Comparison of ENCODE assay signal across 8 mouse cellular contexts in the genomic region with DNA sequence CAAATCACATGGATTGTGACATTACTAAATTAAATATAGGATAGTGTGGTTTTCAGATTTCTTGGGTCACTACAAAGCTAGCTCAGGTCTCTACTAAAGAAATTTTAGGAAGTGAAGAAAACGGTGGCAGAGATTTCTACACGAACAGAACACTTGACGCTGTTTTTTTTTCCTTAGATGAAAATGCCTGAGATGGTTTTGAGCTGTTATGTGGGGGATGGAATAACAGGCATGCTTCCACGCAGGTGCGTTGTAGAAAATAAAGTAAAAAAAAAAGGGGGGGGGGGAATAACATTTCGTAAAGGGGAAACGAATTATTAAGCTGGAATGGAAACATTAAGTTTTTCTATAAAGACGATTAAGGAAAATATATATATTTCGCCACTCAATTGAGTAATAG. TPM values are rescaled to one million over a fixed set of nuclear protein-coding genes. Genes with fewer than 3 reads are reported as not detected.
DNase-seq lines count a peak whose midpoint lies in the region; ATAC-seq and TF ChIP-seq lines count a peak whose summit lies in the region.

No protein-coding gene starts in this region.

- H3K4me2 ChIP-seq in lung, embryonic 14.5 days: peak overlapping the region; percentile 82
- H3K4me2 ChIP-seq in limb, embryonic 11.5 days (ENCODE audit: low read depth, severe bottlenecking): peak overlapping the region; percentile 81
- H3K4me2 ChIP-seq in neural tube, embryonic 13.5 days: peak overlapping the region; percentile 80

- ATAC-seq in lung, embryonic 14.5 days (ENCODE audit: insufficient read depth): no peak
- ATAC-seq in limb, embryonic 11.5 days (ENCODE audit: insufficient number of reproducible peaks, low FRiP score, low TSS enrichment, low read depth): no peak
- ATAC-seq in neural tube, embryonic 13.5 days (ENCODE audit: low read depth): no peak

- WGBS in lung, embryonic 14.5 days: 19% methylated on average over 9 of the region's 9 CpGs
- WGBS in limb, embryonic 11.5 days: 31% methylated on average over 9 of the region's 9 CpGs
- WGBS in neural tube, embryonic 13.5 days: 35% methylated on average over 9 of the region's 9 CpGs

- peak overlapping the region; percentile 91 for H3K4me3 ChIP-seq in lung, embryonic 14.5 days (ENCODE audit: low read depth, low read length)
- peak overlapping the region; percentile 75 for H3K4me3 ChIP-seq in embryonic fibroblast, embryonic 13.5 days (ENCODE audit: insufficient read depth, low read length)
- H3K4me3 ChIP-seq in limb, embryonic 11.5 days (ENCODE audit: low read depth, low read length): peak overlapping the region; percentile 96
- peak overlapping the region; percentile 95 for H3K4me3 ChIP-seq in neural tube, embryonic 13.5 days

- H3K4me1 ChIP-seq in lung, embryonic 14.5 days (ENCODE audit: insufficient read depth): peaks cover 4% of the 10 kb centered on the region
- H3K4me1 ChIP-seq in embryonic fibroblast, embryonic 13.5 days (ENCODE audit: control insufficient read depth, insufficient read depth, low read length): peaks cover 6% of the 10 kb centered on the region; the same call in 1 of the 2 replicates
- peaks cover 4% of the 10 kb centered on the region; the same call in 1 of the 2 replicates for H3K4me1 ChIP-seq in limb, embryonic 11.5 days (ENCODE audit: control insufficient read depth, insufficient read depth, low read length)
- H3K4me1 ChIP-seq in neural tube, embryonic 13.5 days (replicated peaks): peaks cover 26% of the 10 kb centered on the region

- H3K9ac ChIP-seq in lung, embryonic 14.5 days: peak overlapping the region; percentile 92
- H3K9ac ChIP-seq in limb, embryonic 11.5 days (ENCODE audit: low read length): no peak overlapping the region
- H3K9ac ChIP-seq in neural tube, embryonic 13.5 days: peak overlapping the region; percentile 87

- TF ChIP-seq CTCF in lung, embryonic 14.5 days (IDR thresholded peaks at IDR 0.05; ENCODE audit: low read depth): no peak
- no peak for TF ChIP-seq CTCF in embryonic fibroblast, embryonic 13.5 days (IDR thresholded peaks at IDR 0.05; ENCODE audit: borderline replicate concordance, insufficient read depth, low read length)

- no peaks in the 10 kb centered on the region for H3K36me3 ChIP-seq in lung, embryonic 14.5 days (ENCODE audit: insufficient read depth)
- H3K36me3 ChIP-seq in limb, embryonic 11.5 days (ENCODE audit: control insufficient read depth, insufficient read depth, low read length): no peaks in the 10 kb centered on the region
- no peaks in the 10 kb centered on the region for H3K36me3 ChIP-seq in neural tube, embryonic 13.5 days

- H3K27ac ChIP-seq in lung, embryonic 14.5 days (ENCODE audit: low read depth): 0 out of 2 replicates have a peak overlapping the region, but pooled peaks have one; percentile 78
- H3K27ac ChIP-seq in embryonic fibroblast, embryonic 13.5 days (ENCODE audit: insufficient read depth, low read length): no peak overlapping the region
- no peak overlapping the region for H3K27ac ChIP-seq in limb, embryonic 11.5 days (replicated peaks; ENCODE audit: low read depth, low read length)
- no peak overlapping the region; the same call in 1 of the 2 replicates for H3K27ac ChIP-seq in neural tube, embryonic 13.5 days (replicated peaks)

- DNase-seq in lung, embryonic 14.5 days: peak; percentile 13
- DNase-seq in lung, postnatal 4 days: no peak
- DNase-seq in limb, embryonic 11.5 days (ENCODE audit: low spot score): no peak
- DNase-seq in layer of hippocampus, postnatal 10 days (ENCODE audit: low spot score in 2 of 2): no peak
- DNase-seq in adipocyte (ENCODE audit: low spot score): no peak
- no peak for DNase-seq in cerebellum, postnatal 25 days

- no peaks in the 10 kb centered on the region for H3K9me3 ChIP-seq in lung, embryonic 14.5 days (ENCODE audit: low read depth, low read length)
- no peaks in the 10 kb centered on the region for H3K9me3 ChIP-seq in limb, embryonic 11.5 days (ENCODE audit: control insufficient read depth, low read length)
- no peaks in the 10 kb centered on the region for H3K9me3 ChIP-seq in neural tube, embryonic 13.5 days

- TF ChIP-seq POLR2A in embryonic fibroblast, embryonic 13.5 days (IDR thresholded peaks at IDR 0.05; ENCODE audit: low read depth, low read length): no peak

- H3K27me3 ChIP-seq in lung, embryonic 14.5 days (ENCODE audit: insufficient read depth, low read length): no peaks in the 10 kb centered on the region
- H3K27me3 ChIP-seq in limb, embryonic 11.5 days (ENCODE audit: control insufficient read depth, insufficient read depth, low read length): no peaks in the 10 kb centered on the region
- no peaks in the 10 kb centered on the region for H3K27me3 ChIP-seq in neural tube, embryonic 13.5 days

RNA-seq across cellular contexts. Expression of a gene that starts 0.5 kb away (rescaled TPM):
- 133 and 134 TPM in 2 replicates for polyA plus RNA-seq in lung, embryonic 14.5 days (2014; fragmentation: Nextera tagmentation; extraction: Ambion mirVana)
- polyA plus RNA-seq in embryonic fibroblast, embryonic 13.5 days (2011; ENCODE audit: insufficient read length, low read depth, missing spikeins): 108 and 115 TPM in 2 replicates
- 120 and 123 TPM in 2 replicates for polyA plus RNA-seq in limb, embryonic 11.5 days (2014; fragmentation: Nextera tagmentation; extraction: Ambion mirVana)
- polyA plus RNA-seq in neural tube, embryonic 13.5 days (2015; fragmentation: Nextera tagmentation; extraction: Ambion mirVana): 100 and 112 TPM in 2 replicates
- total RNA-seq in layer of hippocampus, postnatal 10 days (2021): 100 to 1,000 TPM; 134 to 147 TPM

RNA-seq across cellular contexts. Expression of a gene that starts 0.7 kb away (rescaled TPM):
- polyA plus RNA-seq in lung, embryonic 14.5 days (2014; fragmentation: Nextera tagmentation; extraction: Ambion mirVana): 18.2 and 18.6 TPM in 2 replicates
- polyA plus RNA-seq in embryonic fibroblast, embryonic 13.5 days (2011; ENCODE audit: insufficient read length, low read depth, missing spikeins): 26.2 and 27.1 TPM in 2 replicates
- polyA plus RNA-seq in limb, embryonic 11.5 days (2014; fragmentation: Nextera tagmentation; extraction: Ambion mirVana): 12.4 and 16.5 TPM in 2 replicates
- 27.6 and 28.3 TPM in 2 replicates for polyA plus RNA-seq in neural tube, embryonic 13.5 days (2015; fragmentation: Nextera tagmentation; extraction: Ambion mirVana)
- total RNA-seq in layer of hippocampus, postnatal 10 days (2021): 10 to 100 TPM; 55.0 to 61.3 TPM

RNA-seq across cellular contexts. Expression of a gene that starts 37.1 kb away (rescaled TPM):
- polyA plus RNA-seq in lung, embryonic 14.5 days (2014; fragmentation: Nextera tagmentation; extraction: Ambion mirVana): 26.6 and 26.9 TPM in 2 replicates
- 39.9 and 52.7 TPM in 2 replicates for polyA plus RNA-seq in embryonic fibroblast, embryonic 13.5 days (2011; ENCODE audit: insufficient read length, low read depth, missing spikeins)
- polyA plus RNA-seq in limb, embryonic 11.5 days (2014; fragmentation: Nextera tagmentation; extraction: Ambion mirVana): 31.3 and 38.1 TPM in 2 replicates
- 39.2 and 49.2 TPM in 2 replicates for polyA plus RNA-seq in neural tube, embryonic 13.5 days (2015; fragmentation: Nextera tagmentation; extraction: Ambion mirVana)
- 10 to 100 TPM; 34.3 to 37.1 TPM for total RNA-seq in layer of hippocampus, postnatal 10 days (2021)
